Mouse (Mus musculus) embryonic facial prominence, embryonic 13.5 days (tissue): ENCODE results near the gene Gucd1. TPM values are rescaled to one million over a fixed set of nuclear protein-coding genes. Genes with fewer than 3 reads are reported as not detected.
"Not testable (repeated sequence)": the region's sequence is repeated elsewhere in the genome, so short reads cannot be mapped to it uniquely, and the experiment has no call there.

Experiments
- ATAC-seq: fragments of 200-750 bp; cut with Nextera tagmentation; 2 replicates; pipeline ENCODE4 v1.8.0; 2017; ENCODE audit warnings: low read depth; ENCODE audit not compliant: insufficient number of reproducible peaks, insufficient read depth, low FRiP score, low TSS enrichment
- H3K27ac ChIP-seq: fragments of 300-500 bp; sonication (generic); 2 replicates; pipeline ENCODE4 v1.5.1; 2015; ENCODE audit warnings: moderate library complexity, mild to moderate bottlenecking, inconsistent platforms
- H3K27me3 ChIP-seq: fragments of 300-500 bp; sonication (generic); 2 replicates; pipeline ENCODE4 v1.6.1; 2015; ENCODE audit warnings: mild to moderate bottlenecking, inconsistent platforms
- H3K36me3 ChIP-seq: fragments of 300-500 bp; sonication (generic); 2 replicates; pipeline ENCODE4 v1.6.1; 2015; ENCODE audit warnings: mild to moderate bottlenecking, inconsistent platforms
- H3K4me1 ChIP-seq: fragments of 300-500 bp; sonication (generic); 2 replicates; pipeline ENCODE4 v1.6.1; 2015; ENCODE audit warnings: inconsistent platforms
- H3K4me2 ChIP-seq: fragments of 300-500 bp; sonication (generic); 2 replicates; pipeline ENCODE4 v1.6.1; 2015; ENCODE audit warnings: moderate library complexity, mild to moderate bottlenecking, inconsistent platforms
- H3K4me3 ChIP-seq: fragments of 300-500 bp; sonication (generic); 2 replicates; pipeline ENCODE4 v1.5.1; 2015; ENCODE audit warnings: mild to moderate bottlenecking, inconsistent platforms
- H3K9ac ChIP-seq: fragments of 300-500 bp; sonication (generic); 2 replicates; pipeline ENCODE4 v1.6.1; 2015; ENCODE audit warnings: mild to moderate bottlenecking, inconsistent platforms
- H3K9me3 ChIP-seq: fragments of 300-500 bp; sonication (generic); 2 replicates; pipeline ENCODE4 v1.6.1; 2016; ENCODE audit warnings: inconsistent platforms
- WGBS: fragments of 180-500 bp; shearing (Covaris S2); methylation state at CpG from one replicate; pipeline ENCODE4 v1.1.7; 2015; ENCODE audit warnings: mixed read lengths; 5-methylcytosine and 5-hydroxymethylcytosine counted together
- polyA plus RNA-seq: library from polyadenylated mRNA; unstranded; fragments of >200 nt; fragmentation: Nextera tagmentation; extraction: Ambion mirVana; gene quantifications from 2 replicates; pipeline ENCODE4 v1.2.1, GENCODE M21; 2015

The Gucd1 gene
- polyA plus RNA-seq, 1 experiment from 2014 or later = 27.3 TPM

DNA sequence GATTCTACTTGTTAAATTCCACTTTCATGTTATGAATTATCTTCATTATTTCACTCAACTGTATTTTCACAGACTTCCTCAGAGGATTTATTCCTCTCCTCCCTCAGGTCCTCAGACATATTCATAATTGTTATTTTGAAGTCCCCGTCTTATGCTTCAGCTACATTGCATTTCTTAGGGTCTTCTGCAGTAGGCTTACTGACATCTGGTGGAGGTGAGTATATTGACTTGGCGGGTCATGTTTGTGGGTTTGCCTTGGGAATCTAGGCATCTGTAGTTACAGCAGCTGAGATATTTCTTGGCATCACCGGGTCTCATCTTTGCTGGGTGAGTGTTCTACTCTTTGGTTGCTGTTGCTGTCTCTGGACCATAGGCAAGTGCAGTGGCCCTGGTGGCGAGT lies 116.8 kb downstream of the Gucd1 start, which contains the start of gene Upb1:
Upb1 (plus strand) TSS at position 158 of the 400 bp plus-strand sequence.
- Histone ChIP-seq H3K4me1 (no peaks in the 10 kb centered on the region), H3K4me3 (no peak within 1 kb of the TSS), H3K9me3 (no peaks in the 10 kb centered on the region), H3K4me2 (no peak within 1 kb of the TSS), H3K27me3 (no peaks in the 10 kb centered on the region), H3K36me3 (no peaks in the 10 kb centered on the region), H3K9ac (no peak within 1 kb of the TSS), H3K27ac (no peak within 1 kb of the TSS)
- WGBS = 80% methylated on average over 4 of the region's 4 CpGs
- ATAC-seq = no peak

- Histone ChIP-seq H3K27me3 (no peaks in the 10 kb centered on the region), H3K9me3 (peaks cover 3% of the 10 kb centered on the region; the same call in 1 of the 2 replicates), H3K4me3 (no peak overlapping the region), H3K27ac (no peak overlapping the region), H3K4me1 (no peaks in the 10 kb centered on the region), H3K36me3 (no peaks in the 10 kb centered on the region), H3K9ac (no peak overlapping the region), H3K4me2 (no peak overlapping the region)
- no peak for ATAC-seq
- 57% methylated on average over 14 of the region's 14 CpGs for whole genome bisulfite sequencing
These were observed 120.8 kb downstream of the Gucd1 start for GRCm38 (mm10) chr10:75396966-75397365.

DNA sequence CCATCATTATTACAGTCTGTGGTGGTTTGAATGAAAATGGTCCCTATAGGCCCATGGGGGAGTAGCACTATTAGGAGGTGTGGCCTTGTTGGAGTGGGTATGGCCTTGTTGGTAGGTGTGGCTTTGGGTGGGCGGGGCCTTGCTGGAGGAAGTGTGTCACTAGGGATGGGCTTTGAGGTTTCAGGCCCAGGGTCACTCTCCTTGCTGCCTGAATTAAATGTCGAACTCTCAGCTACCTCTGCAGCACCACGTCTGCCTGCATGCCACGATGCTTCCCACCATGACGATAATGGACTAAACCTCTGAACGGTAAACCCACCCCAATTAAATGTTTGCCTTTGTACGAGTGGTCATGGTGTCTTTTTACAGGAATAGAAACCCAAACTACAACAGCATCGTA lies 123.0 kb downstream of the Gucd1 start:
- no peak overlapping the region for H3K27ac ChIP-seq
- H3K4me2 ChIP-seq = no peak overlapping the region
- 83% methylated on average over 8 of the region's 8 CpGs for WGBS
- H3K36me3 ChIP-seq = no peaks in the 10 kb centered on the region
- H3K4me3 ChIP-seq = no peak overlapping the region
- no peaks in the 10 kb centered on the region for H3K4me1 ChIP-seq
- no peaks in the 10 kb centered on the region for H3K27me3 ChIP-seq
- H3K9me3 ChIP-seq = peaks cover 3% of the 10 kb centered on the region; the same call in 1 of the 2 replicates
- H3K9ac ChIP-seq = no peak overlapping the region
- no peak for ATAC-seq

DNA sequence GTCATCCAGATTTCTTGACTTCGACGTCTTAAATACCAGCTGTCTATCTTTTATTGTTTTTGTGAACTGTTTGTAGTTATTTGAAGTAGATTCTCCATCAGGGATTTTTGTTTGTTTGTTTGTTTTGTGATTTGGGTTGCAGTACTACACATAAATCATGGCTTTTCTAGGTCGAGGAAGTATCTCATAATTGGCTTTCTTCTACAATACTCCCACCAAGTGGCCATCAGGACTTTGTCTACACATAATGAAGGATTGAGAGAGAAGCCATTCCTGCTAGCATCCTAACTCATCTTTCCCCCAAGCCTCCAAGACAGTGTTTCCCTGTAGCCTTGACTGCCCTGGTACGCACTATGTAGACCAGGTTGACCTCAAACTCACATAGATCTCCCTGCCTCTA lies 126.9 kb downstream of the Gucd1 start:
- no peaks in the 10 kb centered on the region for H3K27me3 ChIP-seq
- peaks cover 3% of the 10 kb centered on the region; the same call in 1 of the 2 replicates for H3K9me3 ChIP-seq
- H3K4me1 ChIP-seq = no peaks in the 10 kb centered on the region
- ATAC-seq = no peak
- no peak overlapping the region for H3K4me2 ChIP-seq
- H3K9ac ChIP-seq = no peak overlapping the region
- no peak overlapping the region for H3K27ac ChIP-seq
- 87% methylated on average over 4 of the region's 4 CpGs for WGBS
- H3K4me3 ChIP-seq = no peak overlapping the region
- no peaks in the 10 kb centered on the region for H3K36me3 ChIP-seq

DNA sequence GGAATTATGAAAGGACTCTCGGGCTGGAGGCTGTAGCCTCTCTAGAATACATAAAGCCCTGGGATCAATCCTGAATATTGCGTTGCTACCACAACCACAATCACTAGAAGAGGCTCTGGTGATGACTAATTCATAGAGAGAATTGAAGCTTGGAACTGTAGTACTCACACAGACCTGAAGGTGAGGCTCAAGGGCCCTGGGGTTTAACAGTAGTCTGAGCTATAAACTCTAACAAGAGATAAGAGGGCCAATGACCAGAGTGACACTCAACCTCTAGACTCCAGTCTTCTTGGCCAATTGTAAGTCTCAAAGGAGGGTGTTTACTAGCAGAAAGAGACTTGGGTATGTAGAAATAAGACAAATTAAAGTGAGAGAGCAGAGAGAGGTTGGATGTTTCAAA lies 127.6 kb downstream of the Gucd1 start:
- no peak overlapping the region for H3K9ac ChIP-seq
- H3K27ac ChIP-seq = no peak overlapping the region
- H3K27me3 ChIP-seq = no peaks in the 10 kb centered on the region
- H3K36me3 ChIP-seq = no peaks in the 10 kb centered on the region
- H3K9me3 ChIP-seq = peaks cover 3% of the 10 kb centered on the region; the same call in 1 of the 2 replicates
- H3K4me1 ChIP-seq = no peaks in the 10 kb centered on the region
- H3K4me2 ChIP-seq = no peak overlapping the region
- no peak for ATAC-seq
- WGBS = 80% methylated on average over 2 of the region's 2 CpGs
- H3K4me3 ChIP-seq = no peak overlapping the region

GRCm38 (mm10) chr10:75378688-75379087 lies 139.1 kb downstream of the Gucd1 start:
- ATAC-seq = no peak
- Histone ChIP-seq H3K9ac (no peak overlapping the region), H3K4me2 (no peak overlapping the region), H3K36me3 (no peaks in the 10 kb centered on the region), H3K9me3 (no peaks in the 10 kb centered on the region), H3K4me3 (no peak overlapping the region), H3K4me1 (no peaks in the 10 kb centered on the region), H3K27me3 (no peaks in the 10 kb centered on the region), H3K27ac (no peak overlapping the region)
- WGBS = 77% methylated on average over 10 of the region's 10 CpGs

GRCm38 (mm10) chr10:75373655-75374351 lies 144.0 kb downstream of the Gucd1 start:
- not testable (repeated sequence) for H3K27ac ChIP-seq, H3K9me3 ChIP-seq, H3K4me2 ChIP-seq, H3K9ac ChIP-seq, H3K4me1 ChIP-seq, H3K4me3 ChIP-seq, H3K36me3 ChIP-seq, H3K27me3 ChIP-seq, ATAC-seq
- 79% methylated on average over 13 of the region's 19 CpGs for WGBS

GRCm38 (mm10) chr10:75365231-75365633 lies 152.5 kb downstream of the Gucd1 start:
- no peak overlapping the region for H3K27ac ChIP-seq
- peak overlapping the region; percentile 35 for H3K4me2 ChIP-seq
- no peaks in the 10 kb centered on the region for H3K36me3 ChIP-seq
- no peaks in the 10 kb centered on the region for H3K9me3 ChIP-seq
- H3K9ac ChIP-seq = no peak overlapping the region
- peak overlapping the region; percentile 22; the same call in 1 of the 2 replicates for H3K4me3 ChIP-seq
- ATAC-seq = no peak
- WGBS = 37% methylated on average over 6 of the region's 6 CpGs
- H3K27me3 ChIP-seq = no peaks in the 10 kb centered on the region
- no peaks in the 10 kb centered on the region for H3K4me1 ChIP-seq

DNA sequence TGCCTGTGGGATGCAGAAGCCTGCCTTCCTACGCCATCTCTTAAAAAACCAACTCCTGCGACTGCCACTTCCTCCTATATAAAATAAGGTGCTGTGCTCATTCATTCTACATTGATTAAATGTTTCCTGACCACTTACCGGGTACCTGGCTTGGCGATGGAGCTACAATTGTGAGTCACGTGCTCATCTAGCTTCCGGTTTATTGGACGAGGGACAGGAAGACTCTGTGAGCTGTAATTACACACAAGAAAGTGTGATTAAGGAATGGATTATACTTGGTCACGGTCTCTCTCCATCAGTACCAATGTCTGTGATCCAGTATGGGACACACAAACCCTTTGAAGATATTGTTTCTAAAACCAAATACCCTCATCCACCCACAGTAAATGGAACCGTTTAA lies 153.0 kb downstream of the Gucd1 start:
- H3K27me3 ChIP-seq = no peaks in the 10 kb centered on the region
- H3K4me1 ChIP-seq = no peaks in the 10 kb centered on the region
- H3K9ac ChIP-seq = no peak overlapping the region
- H3K9me3 ChIP-seq = no peaks in the 10 kb centered on the region
- no peak overlapping the region for H3K4me3 ChIP-seq
- no peak overlapping the region for H3K4me2 ChIP-seq
- H3K27ac ChIP-seq = no peak overlapping the region
- 74% methylated on average over 9 of the region's 9 CpGs for WGBS
- H3K36me3 ChIP-seq = no peaks in the 10 kb centered on the region
- ATAC-seq = no peak

- not testable (repeated sequence) for H3K4me3 ChIP-seq, H3K27ac ChIP-seq, H3K27me3 ChIP-seq, H3K4me1 ChIP-seq, H3K36me3 ChIP-seq, H3K4me2 ChIP-seq, H3K9ac ChIP-seq, H3K9me3 ChIP-seq, ATAC-seq
- WGBS = 36% methylated on average over 1 of the region's 1 CpGs
These were observed 153.5 kb downstream of the Gucd1 start for GRCm38 (mm10) chr10:75364214-75364690.

DNA sequence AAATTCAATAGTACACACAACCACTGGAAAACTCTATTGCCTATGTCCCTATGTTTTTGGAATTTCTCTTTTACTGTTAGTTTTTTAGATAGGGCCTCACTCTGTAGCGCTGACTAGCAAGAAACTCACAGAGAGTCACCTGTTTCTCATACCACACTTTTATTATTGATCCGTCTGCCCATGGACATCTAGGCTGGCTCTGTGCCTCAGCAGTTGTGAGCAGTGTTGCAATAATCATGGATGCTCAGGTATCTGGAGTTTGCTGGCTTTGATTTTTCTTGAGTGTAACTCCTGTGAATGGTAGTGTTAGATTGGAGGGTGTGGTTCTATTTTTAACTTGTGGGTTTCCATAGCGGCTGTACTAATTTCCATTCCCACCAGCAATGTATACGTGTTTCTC lies 162.4 kb downstream of the Gucd1 start:
- ATAC-seq = no peak
- 55% methylated on average over 4 of the region's 4 CpGs for WGBS
- no peaks in the 10 kb centered on the region for H3K9me3 ChIP-seq
- H3K4me1 ChIP-seq = no peaks in the 10 kb centered on the region
- H3K27ac ChIP-seq = no peak overlapping the region
- H3K4me3 ChIP-seq = no peak overlapping the region
- H3K36me3 ChIP-seq = no peaks in the 10 kb centered on the region
- H3K4me2 ChIP-seq = no peak overlapping the region
- H3K9ac ChIP-seq = no peak overlapping the region
- no peaks in the 10 kb centered on the region for H3K27me3 ChIP-seq

- not testable (repeated sequence) for H3K27ac ChIP-seq, H3K27me3 ChIP-seq, H3K4me2 ChIP-seq, H3K4me1 ChIP-seq, H3K9ac ChIP-seq, H3K36me3 ChIP-seq, ATAC-seq, H3K4me3 ChIP-seq, H3K9me3 ChIP-seq
- WGBS = 69% methylated on average over 9 of the region's 9 CpGs
These were observed 163.9 kb downstream of the Gucd1 start for GRCm38 (mm10) chr10:75353838-75354241.
